Mouse (Mus musculus) retina, postnatal 7 days (tissue): ENCODE data around the gene Dnmt3a.
"Not testable (repeated sequence)": the region's sequence is repeated elsewhere in the genome, so short reads cannot be mapped to it uniquely, and the experiment has no call there.

Source experiments
- DNase-seq: peaks from one replicate; pipeline ENCODE4 v3.0.0-alpha.2; 2012; ENCODE audit warnings: low read depth, low spot score

Dnmt3a gene

DNA sequence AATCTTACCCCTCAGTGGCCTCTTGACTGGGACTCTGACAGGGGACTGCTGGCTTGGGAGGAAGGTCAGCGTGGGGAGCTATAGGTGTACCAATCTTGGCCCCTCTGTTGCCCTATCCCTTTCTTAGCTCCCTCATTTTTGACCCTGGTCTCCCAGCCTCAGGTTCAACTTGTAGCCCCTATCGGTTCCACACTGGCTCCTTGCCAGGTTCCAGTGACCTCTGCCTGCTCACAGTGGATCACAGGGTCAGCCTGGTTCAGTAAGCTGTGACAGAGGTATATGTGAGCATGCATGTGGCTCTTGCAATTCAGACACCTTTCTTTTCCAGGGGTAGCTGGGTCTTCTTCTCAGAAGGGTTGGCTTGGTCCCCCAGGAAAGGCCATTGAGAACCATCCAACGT, 110.0 kb downstream of the Dnmt3a start:
- DNase-seq, result no peak

- no peak for DNase-seq
These were observed 112.0 kb downstream of the Dnmt3a start for GRCm38 (mm10) chr12:3917668-3918341.

DNA sequence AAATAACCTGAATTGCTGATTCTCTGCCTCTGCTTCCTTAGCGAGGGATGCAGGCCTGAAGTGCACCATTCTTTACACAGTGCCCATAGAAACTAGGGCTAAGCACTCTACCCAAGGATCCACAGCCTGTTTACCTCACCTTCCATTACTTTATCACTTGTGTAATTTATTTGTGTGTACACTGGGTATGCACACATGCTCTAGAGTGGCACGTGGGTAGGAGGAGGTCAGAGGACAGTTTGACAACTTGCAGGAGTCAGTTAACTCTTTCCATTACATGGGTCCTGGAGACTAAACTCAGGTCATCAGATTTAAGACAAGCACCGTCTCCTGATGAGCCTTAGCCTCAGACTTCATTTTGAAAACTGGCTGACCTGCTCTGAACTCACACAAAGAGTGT, 112.8 kb downstream of the Dnmt3a start:
- no peak for DNase-seq

DNA sequence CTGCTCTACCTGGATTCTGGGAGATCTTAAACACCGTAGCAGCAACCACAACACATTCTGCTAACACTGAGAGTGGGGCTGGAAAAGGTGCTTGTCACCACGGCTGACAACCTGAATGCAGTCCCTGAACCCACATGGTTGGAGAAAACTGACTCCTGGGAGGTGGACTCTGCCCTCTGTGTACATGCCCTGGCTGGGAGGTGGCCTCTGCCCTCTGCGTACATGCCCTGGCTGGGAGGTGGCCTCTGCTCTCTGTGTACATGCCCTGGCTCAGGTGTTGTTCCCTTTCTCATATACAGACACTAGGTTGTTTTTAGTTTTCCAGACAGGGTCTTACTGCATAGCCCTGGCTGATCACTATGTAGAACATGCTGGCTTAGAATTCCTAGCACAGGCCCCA, 113.6 kb downstream of the Dnmt3a start:
- DNase-seq, result no peak

DNA sequence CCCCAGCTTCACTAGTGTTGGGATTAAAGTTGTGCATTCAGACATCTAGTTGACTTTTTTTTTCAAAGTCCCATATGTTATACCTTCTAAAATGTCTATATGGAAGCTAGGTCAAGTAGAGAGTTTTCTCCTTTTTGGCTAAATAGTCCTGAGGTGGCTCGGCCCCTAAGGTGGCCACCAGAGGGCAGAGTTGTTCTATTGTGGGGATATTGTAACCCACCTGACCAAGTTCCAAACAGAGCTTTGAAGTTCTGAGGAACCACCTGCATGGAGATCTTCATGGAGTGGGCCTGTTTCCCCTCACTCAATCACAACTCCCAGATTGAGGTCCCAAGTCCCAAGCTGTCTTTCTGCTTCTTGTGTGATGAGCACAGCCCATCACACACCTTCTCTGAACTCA, 120.3 kb downstream of the Dnmt3a start:
- DNase-seq, result peak; percentile 37

DNA sequence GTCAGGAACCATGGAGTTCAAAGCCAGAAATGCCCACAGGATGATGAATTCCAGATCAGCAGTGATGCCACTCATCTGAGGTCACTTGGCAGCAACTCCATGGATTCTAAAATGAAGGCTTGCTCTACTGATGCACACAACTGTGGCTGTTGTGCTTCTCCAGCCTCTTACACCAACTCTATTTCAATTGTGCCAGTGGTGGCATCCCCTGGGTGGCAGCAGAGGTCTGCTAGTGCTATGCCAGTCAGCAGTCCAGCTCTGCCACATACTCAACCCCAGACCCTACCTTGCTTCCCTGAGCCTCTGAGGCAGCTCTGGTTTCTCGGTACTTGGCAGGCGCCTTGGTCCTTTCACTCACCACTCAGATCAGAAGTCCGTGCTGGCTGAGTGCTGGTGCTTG, 123.0 kb downstream of the Dnmt3a start:
- no peak for DNase-seq

DNA sequence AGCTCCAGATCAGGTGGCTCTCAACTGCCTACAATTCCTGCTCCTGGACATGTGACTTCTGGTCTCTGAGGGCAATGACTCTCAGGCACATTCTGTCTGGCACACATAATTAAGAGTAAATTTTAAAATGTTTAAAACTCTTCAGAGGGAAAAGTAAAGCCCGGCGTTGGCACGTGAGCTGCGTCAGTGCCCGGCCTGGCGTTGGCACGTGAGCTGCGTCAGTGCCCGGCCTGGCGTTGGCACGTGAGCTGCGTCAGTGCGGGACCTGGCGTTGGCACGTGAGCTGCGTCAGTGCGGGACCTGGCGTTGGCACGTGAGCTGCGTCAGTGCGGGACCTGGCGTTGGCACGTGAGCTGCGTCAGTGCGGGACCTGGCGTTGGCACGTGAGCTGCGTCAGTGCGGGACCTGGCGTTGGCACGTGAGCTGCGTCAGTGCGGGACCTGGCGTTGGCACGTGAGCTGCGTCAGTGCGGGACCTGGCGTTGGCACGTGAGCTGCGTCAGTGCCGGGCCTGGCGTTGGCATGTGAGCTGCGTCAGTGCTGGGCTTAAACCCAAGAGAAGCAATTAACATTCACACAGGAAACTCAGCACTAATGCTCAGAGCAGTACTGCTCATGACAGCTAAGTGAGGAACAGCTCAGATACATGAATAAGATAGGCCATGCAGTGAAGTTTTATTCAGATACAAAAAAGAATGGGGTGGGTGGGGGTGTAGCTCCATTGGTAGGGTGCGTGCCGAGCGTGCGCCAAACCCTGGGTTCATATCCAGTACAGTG, 124.5 kb downstream of the Dnmt3a start:
- DNase-seq, result not testable (repeated sequence)

GRCm38 (mm10) chr12:3942026-3942425, 136.2 kb downstream of the Dnmt3a start:
- no peak for DNase-seq

DNA sequence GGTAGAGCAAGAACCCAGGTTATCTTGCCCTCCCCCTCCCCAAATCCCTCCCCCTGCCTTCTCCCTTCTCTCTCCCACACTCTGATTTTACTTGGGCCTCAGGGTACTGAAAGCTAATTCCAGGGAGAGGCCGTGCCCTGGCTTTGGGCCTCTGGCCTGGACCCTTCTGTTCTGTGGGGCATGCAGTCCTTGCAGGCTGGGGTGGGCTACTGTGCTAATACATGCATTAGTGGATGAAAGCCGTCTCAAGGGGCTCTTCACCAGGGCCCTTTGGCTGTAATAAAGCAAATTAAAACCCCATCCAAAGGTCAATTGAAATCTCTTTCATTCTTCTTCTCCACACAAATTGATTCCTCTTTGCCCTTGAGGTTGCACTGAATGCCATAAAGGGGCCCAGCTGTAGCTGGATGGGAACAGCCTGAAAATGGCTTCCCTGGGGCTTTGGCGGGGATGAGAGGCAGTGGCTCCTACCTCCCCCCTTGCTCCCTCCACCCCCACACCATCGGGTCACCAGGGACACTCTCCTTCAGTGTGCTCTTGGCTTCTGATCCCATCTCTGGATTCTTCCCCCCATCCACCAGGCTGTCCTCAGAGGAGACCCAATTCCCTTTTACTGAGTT, 138.8 kb downstream of the Dnmt3a start:
- no peak for DNase-seq

GRCm38 (mm10) chr12:3947503-3947902, 141.7 kb downstream of the Dnmt3a start:
- DNase-seq, result no peak

DNA sequence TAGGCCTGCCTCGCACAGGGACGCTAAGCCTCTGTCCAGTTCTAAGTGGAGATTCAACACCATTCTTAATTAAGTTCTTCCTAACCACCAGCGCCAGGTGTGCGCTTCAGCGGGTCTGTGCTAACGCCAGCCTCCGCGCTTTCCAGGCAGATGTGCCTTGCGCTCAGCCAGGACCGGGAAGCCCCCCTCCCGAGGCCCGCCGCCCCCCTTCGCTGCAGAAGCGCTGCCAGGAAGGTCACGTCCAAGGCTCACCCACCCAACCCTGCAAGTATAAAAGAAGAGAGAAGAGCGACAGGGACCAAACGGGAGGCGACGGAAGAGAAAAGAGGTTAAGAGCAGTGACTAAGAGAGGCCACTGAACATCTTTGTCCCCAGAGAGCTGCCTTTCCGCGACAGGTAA, 148.8 kb downstream of the Dnmt3a start, which contains the start of gene Pomc:
Gene Pomc, plus strand, starts transcription at position 301 of the 400 bp plus-strand sequence.
- DNase-seq, result no peak

DNA sequence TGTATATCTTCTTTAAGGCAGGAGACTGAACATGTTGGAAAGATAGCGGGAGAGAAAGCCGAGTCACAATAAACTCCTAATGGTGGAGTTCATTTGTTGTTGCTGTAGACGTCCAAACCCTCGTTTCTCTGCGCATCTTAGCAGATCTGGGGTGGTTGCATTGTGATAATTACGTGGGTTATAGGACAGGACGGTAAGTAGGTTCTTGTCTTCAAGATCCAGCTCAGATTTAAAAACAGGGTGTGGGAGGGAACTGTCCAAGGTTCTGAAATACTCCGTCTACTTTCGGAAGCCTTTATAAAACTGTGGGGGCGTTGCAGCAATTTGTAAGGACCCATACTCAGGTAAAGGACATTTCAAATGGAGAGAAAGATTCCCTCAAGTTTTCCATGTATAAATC, 149.6 kb downstream of the Dnmt3a start:
- DNase-seq, result no peak

- DNase-seq, result no peak
These were observed 150.5 kb downstream of the Dnmt3a start for GRCm38 (mm10) chr12:3956351-3956750.

DNA sequence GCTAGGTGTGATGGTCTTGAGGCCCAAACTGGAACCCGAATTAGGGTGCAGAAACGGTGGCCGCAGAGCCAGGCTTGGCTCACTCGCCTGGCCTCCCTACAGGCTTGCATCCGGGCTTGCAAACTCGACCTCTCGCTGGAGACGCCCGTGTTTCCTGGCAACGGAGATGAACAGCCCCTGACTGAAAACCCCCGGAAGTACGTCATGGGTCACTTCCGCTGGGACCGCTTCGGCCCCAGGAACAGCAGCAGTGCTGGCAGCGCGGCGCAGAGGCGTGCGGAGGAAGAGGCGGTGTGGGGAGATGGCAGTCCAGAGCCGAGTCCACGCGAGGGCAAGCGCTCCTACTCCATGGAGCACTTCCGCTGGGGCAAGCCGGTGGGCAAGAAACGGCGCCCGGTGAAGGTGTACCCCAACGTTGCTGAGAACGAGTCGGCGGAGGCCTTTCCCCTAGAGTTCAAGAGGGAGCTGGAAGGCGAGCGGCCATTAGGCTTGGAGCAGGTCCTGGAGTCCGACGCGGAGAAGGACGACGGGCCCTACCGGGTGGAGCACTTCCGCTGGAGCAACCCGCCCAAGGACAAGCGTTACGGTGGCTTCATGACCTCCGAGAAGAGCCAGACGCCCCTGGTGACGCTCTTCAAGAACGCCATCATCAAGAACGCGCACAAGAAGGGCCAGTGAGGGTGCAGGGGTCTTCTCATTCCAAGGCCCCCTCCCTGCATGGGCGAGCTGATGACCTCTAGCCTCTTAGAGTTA, 154.2 kb downstream of the Dnmt3a start:
- DNase-seq, result peak; percentile 87

DNA sequence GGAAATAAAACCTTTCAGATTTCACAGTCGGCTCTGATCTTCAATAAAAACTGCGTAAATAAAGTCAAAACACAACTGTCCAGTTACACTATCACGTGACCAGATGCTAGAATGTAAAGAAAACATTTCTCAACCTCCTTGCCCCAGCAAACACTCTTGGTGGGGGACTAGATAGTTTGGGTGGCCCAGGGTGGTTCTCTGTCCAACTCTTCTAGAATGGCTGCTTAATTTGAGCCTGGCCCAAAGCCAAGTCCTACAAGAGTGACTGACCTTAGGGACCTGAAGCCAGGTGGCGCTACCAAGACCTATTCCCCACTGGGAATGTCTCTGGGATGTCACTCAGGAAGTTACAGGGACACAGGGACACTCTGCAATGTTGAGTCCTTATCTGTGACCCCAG, 154.7 kb downstream of the Dnmt3a start:
- no peak for DNase-seq
